Mouse (Mus musculus) adrenal gland, postnatal 4 days (tissue): ENCODE data around the gene Rab6b. TPM values are rescaled to one million over a fixed set of nuclear protein-coding genes. Genes with fewer than 3 reads are reported as not detected.

Experiments used
- DNase-seq, 2 experiments: peaks; one replicate each; pipeline ENCODE4 v3.0.0; 2021 to 2022; ENCODE audit warnings: low spot score in 2 of 2, mixed read lengths in 2 of 2
- total RNA-seq, 2 experiments: library from RNA; stranded (reverse); gene quantifications; 2 replicates each; pipeline ENCODE4 v1.2.3; 2021

The Rab6b gene
- total RNA-seq, 2 experiments from 2014 or later = 8.6 to 19.0 TPM

DNA sequence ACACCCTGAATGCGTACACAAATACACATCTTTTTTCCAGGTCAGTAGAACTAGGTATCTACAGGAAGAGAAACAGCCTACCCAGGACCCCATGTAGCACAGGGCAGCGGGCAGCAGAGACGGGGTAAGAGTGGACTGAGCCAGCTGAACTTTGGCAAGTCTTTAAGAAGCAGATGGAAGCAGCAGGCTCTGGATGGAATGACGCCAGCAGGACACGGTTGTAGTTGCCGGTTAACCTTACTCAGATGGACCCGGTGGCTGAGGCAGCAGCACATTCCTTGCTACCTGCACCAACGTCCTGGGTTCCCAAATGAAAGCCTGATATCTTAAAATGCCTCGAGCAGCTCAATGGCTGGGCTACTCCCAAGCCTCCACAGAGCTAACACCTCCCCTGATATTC, 75.2 kb downstream of the Rab6b start:
- DNase-seq = no peak

DNA sequence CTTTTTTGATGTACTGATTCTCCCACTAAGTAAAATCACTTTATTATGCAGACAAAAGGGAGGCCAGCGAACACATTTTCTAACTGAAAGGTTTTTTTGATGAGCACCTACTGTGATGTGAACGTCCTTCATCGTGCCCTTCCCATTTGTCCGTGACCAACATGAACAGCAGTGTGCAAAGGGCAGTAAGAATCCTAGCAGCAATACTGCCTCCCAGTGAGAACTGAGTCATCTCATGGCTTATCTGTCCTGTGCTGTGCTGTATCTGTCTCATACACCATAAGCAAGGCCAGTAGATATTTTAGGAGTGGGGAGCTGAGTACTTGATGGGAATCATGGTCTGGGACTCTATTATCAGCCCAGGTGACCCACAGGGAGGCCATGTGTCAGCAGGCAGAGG, 76.8 kb downstream of the Rab6b start:
- no peak for DNase-seq

DNA sequence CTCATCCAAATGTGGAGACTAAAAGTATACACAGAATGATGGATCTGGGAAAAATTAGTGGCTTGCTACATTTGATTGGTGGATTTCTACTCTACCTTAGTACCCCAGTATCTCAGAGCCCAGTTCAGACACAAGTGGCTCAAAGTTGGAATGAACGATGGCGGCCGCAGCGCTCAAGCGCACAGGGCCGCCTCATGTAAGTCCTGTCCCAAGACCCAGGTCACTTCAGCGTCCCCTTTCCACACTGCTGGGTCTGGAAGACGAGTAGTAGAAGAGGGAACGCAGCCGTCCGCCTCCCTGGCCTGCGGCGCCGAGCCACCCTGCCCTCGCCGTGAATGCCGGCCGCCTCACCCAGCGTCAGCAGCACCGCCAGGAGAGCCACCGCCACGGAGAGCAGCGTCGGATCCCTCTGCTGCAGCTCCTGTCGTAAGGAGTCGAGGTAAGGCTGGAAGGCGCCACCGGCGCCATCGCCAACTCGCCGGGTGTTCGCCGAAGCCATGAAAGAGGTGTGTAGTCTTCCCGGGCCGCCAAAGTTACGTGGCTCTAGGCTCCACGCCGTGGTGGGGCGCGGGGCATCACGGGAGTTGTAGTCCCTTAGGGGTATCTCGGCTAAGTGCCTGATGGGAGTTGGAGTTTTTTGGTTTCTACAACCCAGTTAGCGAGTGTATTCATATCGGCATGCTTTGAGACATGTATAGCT, 90.1 kb downstream of the Rab6b start, which contains the start of gene Srprb:
Gene Srprb, minus strand, starts transcription at position 577 of the 700 bp plus-strand sequence.
- DNase-seq = peak; percentile 74 to 84

DNA sequence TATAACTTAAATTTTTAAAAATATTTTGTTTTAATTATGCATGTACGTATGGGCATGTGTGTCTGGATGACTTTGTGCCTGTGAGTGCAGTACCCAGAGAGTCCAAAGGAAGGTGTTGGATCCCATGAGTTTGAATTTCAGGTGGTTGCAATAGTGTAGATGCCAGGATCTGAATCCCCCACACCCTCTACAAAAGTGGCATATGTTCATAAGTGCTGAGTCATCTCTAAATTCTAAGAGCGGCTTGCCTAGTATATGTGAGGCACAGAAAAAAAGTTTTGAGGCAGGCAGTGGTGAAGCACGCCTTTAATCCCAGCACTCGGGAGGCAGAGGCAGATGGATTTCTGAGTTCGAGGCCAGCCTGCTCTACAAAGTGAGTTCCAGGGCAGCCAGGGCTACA, 94.2 kb downstream of the Rab6b start:
- DNase-seq = no peak

DNA sequence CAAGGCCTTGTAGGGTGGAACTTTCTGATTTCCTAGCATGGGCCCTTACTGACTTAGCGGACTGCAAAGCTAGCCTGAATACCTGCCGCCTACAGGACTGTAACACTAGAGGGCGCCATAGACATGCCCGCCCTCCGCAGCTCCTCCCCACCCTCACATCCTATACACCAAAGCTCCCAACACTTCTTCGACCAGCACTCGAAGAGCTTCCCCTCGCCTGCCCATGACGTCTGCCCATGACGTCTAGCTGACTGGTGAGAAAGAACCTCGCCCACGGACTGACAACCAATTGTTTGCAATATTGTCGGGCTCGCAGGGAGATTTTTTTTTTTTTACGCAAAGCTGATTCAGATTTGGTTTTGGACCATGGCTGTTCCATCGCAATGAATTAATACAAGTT, 96.3 kb downstream of the Rab6b start:
- peak in 1 of 2 experiments; percentile 32 for DNase-seq

DNA sequence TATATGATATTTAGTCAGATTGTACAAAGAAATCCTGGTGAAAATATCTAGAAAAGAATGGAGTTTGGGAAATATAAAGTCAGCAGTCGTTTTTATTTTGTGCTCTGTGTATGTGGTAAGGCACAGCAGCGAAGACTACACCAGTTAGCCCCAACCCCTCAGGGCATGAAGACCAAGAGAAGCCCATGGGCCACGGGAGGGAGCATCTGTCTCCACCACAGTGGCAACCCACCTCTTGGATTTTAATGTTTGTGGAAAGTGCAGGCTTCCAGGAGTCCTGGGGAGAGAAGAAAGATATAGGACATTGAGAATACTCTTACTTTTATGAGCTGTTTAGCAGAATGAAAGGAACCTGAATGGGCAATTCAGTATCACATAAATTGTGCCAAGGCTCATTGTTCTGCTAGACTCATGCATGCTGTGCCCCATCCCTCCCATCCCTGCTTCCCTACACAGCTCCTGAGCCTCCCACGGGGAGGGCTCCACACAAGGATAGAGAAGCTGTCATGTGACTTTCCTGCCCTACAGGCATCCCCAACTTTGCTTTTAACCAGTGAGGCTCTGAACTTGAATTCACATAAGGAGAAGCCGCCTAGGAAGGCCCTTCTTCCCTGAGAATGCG, 97.3 kb downstream of the Rab6b start:
- no peak for DNase-seq

DNA sequence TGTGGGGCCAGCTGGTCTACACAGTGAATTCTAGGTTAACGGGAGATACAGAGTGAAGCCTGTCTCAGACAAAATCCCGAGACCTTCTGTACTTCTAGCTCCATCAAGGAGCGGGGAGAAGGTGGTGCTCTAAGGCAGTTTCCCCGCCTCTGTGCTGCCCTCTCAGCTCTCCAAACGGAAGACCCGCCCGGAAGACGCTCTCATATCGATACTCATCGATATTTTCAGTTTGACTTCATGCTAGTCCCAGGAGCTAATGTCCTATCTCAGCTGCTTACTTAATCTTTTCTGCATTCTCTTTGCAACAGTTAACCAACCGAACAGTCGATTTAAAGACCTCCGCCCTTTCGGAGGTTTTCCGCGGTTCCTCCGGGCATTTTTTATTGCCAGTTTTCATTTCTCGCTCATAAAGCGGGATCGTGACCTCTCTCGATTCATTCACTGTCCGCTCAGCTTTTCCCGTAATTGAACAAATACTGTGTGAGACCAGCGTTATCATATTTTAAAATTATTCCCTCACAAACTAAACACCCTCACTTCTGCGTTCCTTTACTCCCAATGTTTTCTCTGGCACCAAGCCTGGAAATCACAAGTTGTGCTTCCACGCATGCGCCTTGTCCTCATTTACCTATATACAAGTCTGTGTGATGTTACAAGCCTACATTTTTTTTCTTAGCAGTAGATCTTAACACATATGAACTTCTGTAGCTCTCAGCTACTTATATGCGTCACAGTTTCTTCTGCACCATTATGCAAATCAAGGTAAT, 101.2 kb downstream of the Rab6b start:
- DNase-seq = no peak

DNA sequence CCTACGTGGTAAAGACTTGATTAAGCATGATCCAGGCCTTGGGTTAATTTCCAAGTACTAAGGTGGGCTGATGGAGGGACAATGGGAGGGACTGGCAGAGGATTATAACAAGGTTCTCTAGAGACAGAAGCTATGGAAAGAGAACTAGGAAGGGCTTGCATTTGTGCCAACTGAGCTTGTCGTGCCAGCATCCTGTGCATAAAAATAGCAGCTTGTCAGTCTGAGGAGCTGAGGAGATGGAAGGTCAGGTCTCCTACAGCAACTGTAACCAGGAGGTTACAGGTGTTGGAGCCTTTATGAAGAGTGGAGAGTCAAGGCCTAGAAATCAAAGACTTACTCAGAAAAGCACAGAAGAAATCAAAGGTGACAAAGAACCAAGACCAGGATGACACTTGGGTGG, 102.0 kb downstream of the Rab6b start:
- DNase-seq = no peak

DNA sequence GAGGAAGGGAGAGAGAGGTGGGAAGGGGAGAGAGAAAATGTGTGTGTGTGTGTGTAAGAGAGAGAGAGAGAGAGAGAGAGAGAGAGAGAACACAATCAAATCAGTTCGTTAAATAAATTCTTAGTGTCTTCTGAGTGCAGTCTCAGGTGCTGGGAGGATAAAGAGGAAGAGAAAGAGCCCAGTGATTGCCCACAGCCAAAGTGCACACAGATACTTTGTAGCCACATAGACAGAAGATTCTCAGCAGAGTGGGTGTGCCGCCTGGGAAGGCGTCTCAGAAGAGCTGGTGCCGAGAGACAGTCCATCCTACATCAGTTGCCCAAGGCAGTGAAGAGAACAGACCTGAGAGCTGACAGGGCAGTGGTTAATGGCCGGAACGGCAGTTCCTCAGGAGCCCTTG, 102.7 kb downstream of the Rab6b start:
- DNase-seq = no peak

DNA sequence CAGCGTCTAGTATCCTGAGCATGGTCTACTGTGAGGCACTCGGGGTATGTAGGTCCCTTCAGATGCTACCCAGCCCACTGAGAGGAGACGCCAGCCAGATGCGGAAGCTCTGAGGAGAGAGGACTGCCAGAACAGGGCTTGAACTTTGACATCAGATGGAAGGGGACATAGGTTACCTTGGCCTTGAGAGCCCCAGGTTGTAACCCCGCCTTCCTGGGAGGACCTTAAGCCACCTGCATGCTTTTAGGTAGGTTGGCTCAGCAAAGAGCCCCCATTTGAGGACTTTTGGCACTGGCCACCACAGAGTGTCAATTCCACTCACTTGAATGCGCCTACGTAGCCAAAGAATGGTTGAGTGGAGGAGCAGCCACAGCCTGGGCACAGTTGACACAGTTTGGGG, 113.1 kb downstream of the Rab6b start:
- DNase-seq = no peak

DNA sequence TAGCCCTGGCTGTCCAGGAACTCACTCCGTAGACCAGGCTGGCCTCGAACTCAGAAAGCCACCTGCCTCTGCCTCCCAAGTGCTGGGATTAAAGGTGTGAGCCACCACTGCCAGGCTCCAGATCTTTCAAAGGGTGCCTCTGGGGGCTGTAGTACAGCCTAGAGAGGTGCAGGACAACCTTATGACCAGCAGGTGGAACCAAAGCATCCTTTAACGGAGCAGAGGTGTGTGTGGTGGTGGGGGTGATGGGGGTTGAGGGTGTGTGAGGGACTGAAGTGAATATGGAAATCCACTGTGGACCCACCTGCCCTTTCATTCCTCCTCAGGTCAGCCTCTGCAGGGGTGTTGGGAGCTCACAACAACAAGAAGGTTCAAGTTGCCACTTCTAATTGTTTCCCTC, 113.9 kb downstream of the Rab6b start:
- DNase-seq = no peak

DNA sequence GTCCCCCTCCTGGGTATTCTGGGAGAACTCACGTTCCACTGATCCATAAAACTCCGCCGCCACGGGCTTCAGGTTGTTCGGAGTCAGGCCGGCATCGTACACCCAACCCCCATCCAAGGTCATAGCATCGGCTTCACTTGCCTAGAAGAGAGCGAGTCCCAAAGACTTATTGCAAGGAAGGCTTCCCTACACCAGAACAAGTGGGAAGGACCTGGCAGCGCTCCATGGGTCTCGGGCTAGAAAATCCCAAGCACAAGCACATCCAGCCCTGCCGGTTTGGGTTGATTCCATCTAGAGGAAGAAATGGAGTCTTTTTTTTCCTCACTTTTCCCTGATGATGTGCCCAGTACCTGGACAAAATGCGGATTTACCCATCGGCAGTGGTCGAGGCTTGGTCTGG, 115.2 kb downstream of the Rab6b start:
- no peak for DNase-seq

DNA sequence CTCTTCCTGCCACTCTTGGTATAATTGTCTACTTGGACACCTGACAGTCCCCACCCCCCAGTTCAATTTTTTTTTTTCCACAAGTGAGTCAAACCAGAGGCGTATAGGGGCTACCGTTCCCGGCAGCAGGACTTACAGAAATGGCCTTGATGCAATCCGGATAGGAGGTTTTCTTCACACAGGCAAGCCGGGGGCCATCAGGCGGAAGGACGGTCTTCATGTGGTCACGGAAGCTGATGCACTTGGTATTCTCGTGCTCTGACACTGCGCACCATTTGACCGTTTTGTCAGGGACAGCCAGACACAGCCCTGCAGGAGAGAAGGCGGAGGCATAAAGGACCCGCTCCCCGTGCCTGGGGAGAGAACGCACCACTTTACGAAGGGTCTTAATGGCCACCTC, 116.2 kb downstream of the Rab6b start:
- no peak for DNase-seq

DNA sequence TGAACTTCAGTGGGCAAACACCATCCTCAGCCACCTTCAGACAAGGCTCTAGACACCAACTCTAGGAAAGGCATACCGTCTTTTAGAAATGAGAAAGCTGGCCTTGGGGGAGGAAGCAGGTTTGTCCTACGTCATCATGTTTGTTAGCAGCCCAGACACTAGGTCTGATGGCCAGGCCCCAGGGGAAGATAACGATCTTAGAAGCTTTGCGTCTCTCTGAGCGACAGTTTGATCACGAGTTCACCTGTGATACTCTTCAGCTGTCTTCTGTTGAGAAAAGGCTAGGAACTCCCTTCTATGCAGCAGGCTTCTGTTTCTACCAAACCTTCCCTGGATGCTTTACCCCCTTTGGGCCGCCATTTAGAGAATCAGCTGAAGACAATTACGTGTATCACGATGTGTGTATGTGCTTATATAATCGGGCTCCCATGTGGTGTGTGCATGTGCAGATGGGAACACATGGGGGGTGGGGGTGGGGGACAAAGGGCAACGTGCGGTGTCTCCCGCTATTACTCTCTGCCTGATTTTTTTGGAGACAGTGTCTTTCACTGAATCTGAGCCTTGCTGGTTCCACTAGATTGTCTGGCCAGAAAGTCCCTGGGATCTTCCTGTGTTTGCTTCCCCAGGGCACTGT, 116.9 kb downstream of the Rab6b start:
- DNase-seq = no peak

DNA sequence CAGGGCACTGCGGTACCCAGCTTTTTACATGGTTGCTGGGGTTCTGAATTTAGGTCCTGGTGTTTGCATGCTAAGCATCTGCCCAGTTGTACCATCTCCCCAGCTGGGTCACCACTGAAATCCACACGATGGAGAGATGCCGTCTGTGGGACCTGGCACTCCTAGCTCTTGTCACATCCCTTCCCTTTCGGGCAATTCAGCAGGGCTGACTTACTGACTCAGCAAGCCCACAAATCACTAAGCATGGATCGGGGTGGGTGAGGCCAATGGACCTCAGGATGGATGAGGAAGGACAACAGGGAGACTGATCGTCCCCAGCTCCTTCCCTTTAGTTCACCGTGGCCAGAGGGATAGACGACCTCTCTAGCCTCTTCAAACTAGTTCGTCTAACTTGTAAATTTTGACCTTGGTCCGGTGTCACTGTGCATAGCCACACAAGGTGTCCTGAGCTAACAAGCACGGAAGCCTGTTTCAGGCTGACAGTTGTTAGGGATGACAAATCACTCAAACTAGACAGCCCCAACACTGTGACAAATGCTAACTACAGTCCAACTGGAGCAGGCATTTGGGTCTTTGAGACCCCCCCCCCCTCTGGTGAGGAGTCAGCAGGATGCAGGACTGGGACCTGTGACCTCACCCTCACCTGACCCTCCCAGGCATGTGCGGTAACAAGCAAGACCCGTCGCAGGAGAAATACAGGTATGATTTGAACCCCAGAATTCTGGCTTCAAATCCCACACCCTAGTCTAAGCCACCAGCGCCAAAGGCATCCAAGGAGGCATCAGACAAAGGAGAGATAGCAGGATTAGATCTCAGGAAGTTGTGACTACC, 117.7 kb downstream of the Rab6b start:
- no peak for DNase-seq

DNA sequence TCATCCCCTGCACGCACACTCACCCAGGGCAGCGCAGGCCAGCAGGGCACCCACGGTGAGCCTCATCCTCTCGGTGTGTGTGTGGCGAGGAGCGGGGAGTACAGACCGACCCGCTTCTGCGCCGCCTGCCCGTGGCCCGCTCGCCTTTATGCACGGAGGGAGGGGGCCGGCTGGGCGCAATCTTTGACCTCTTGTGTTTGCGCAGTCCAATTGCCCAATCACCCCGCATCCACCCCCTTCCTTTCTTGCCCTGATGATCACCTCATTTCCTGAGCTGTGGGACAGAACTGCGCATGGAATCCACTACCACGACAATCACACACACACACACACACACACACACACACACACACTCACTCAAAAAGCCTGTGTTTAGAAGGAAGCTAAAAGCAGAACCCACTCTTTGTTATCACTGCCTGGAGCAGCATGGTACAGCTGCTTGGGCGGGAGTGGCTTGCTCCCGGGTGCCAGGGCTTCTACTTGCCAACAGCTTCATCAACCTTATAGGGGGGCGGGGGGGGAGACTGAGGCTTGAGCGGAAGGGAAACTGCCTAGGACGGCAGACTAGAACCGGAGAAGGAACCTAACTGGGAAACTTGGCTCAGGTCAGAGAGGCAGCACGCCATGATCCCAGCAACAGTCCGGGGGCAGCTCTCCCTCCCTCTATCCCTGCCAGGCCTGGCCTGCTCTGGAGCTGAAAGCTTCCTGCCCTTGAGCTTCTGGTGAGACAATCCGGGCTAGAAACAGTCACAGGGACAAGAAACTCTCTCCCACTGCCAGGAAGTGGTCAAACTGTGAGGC, 118.8 kb downstream of the Rab6b start, which contains the start of the genes Gm20425 and Trf:
Gene Gm20425, minus strand, starts transcription at position 157 of the 801 bp plus-strand sequence.
Gene Trf, minus strand, starts transcription at position 294 of the 801 bp plus-strand sequence.
- peak in 1 of 2 experiments; percentile 19 for DNase-seq

DNA sequence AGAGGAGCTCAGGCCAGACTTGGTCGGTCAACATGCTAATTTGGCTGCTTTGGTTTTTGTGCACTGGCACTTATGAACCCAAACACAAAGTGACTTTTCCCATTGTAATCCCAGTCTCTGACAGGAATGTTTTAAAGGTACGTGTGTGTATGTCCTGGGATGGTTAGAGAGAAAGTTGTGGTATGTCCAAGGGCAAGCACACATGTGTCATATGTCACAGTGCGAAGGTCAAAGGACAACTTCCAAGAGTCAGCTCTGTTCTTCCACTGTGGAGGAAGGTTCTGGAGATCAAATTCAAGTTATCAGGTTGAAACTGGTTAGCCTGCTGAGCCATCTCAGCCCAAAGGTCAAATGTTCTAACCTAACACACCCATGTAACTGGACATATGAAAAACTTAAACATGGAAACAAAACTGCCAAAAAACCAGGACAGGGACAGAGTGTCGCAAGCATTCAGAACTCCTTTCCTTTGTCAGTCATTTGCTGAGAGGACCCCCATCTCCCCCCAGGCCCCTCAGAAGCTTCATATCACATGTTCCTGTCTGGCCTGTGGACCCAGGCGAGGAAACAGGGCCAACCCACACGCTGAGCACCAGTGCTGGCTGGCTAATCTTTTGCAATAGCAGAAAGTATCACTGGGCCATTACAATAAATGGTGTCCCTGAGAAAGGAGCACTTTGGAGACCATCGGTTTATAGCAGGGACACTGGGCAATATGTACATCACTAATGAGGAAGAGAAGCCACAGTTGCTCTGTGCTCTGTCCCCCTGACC, 120.8 kb downstream of the Rab6b start:
- DNase-seq = no peak

DNA sequence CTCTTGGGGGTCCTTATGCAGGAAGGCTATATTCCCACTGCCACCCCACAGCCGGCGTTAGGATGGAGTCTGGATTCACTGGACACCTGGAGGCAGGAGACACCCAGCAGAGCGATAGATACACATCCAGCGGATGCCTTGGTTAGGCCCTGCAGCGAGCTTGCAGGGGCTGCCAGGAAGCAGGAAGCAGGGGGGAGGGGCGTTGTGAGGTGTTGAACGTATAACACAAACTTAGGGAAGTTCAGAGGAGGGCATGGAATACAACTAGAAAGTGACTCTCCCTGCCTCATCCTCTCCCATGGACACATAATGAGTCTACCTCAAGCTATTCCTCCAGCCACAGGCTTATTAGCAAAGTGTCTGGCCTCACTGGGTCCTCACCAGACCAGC, 121.4 kb downstream of the Rab6b start:
- no peak for DNase-seq

DNA sequence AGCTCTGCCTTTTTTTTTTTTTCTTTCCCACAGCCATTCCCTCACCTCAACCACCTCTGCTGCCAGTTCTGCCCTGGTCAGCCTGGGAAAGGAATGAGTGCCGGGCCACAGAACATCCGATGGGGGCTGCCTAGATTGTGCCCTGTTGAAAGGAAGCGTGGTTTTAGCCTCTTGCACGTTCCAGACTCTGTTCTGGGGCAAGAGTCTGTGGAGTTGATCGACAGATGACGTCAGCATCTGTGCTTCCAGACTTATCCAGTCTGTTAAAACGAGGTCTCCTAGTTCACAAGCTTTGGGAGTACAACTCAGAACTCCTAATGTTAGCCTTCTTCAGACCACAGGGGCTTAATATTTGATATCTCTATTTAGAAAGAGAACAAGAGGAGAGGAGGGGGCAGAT, 122.5 kb downstream of the Rab6b start:
- no peak for DNase-seq
